Mouse (Mus musculus): ENCODE measurements around the gene Tbcb.

DNA sequence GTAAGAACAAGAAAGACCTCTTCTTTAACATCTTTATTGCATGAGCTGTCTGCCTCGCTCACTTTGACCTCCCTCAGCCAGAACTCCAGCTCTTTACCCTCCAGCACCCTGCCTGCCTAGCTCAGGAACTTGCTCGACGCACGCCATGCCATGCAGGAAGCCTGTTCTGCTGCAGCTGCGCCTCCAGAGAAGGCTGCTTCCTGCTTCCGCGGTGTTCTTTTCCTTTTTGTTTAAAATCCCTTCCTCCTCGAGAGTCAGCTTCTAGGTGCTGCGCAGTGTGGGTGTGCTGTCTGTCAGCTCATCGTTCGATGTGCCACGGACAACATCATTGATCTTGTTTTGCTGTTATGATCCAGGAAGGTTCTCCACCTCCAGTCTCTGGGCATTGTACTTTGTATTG is 55.6 kb downstream of the Tbcb start:
- TF ChIP-seq EP300 (IDR thresholded peaks at IDR 0.05; ENCODE audit: low read depth) (no peak), CTCF (IDR thresholded peaks at IDR 0.05; ENCODE audit: low read depth) (no peak)
